Mouse (Mus musculus) stomach, embryonic 16.5 days (tissue): ENCODE results near the gene Iffo2. TPM values are rescaled to one million over a fixed set of nuclear protein-coding genes. Genes with fewer than 3 reads are reported as not detected.

Experiments used
- ATAC-seq: fragments of 200-750 bp; cut with Nextera tagmentation; 2 replicates; pipeline ENCODE4 v1.8.0; 2017; ENCODE audit warnings: moderate number of reproducible peaks, moderate TSS enrichment; ENCODE audit not compliant: insufficient read depth, low FRiP score
- H3K27ac ChIP-seq: fragments of 300-500 bp; sonication (generic); 2 replicates; pipeline ENCODE4 v1.5.1; 2014; ENCODE audit warnings: low read length
- H3K27me3 ChIP-seq: fragments of 300-500 bp; sonication (generic); 2 replicates; pipeline ENCODE4 v1.6.1; 2014; ENCODE audit warnings: low read length, control low read depth, mixed read lengths; ENCODE audit not compliant: control insufficient read depth, insufficient read depth
- H3K36me3 ChIP-seq: fragments of 300-500 bp; sonication (generic); 2 replicates; pipeline ENCODE4 v1.6.1; 2014; ENCODE audit warnings: low read length; ENCODE audit not compliant: control insufficient read depth, insufficient read depth
- H3K4me1 ChIP-seq: fragments of 300-500 bp; sonication (generic); 2 replicates; pipeline ENCODE4 v1.6.1; 2014; ENCODE audit warnings: low read length, control low read depth, mixed read lengths; ENCODE audit not compliant: control insufficient read depth, insufficient read depth
- H3K4me2 ChIP-seq: fragments of 300-500 bp; sonication (generic); 2 replicates; pipeline ENCODE4 v1.6.1; 2014; ENCODE audit warnings: low read depth, low read length, mixed read lengths
- H3K4me3 ChIP-seq: fragments of 300-500 bp; sonication (generic); replicated peaks from 2 replicates; pipeline ENCODE4 v1.5.1; 2014; ENCODE audit warnings: mild to moderate bottlenecking, low read length
- H3K9ac ChIP-seq: fragments of 300-500 bp; sonication (generic); 2 replicates; pipeline ENCODE4 v1.6.1; 2014; ENCODE audit warnings: low read length
- H3K9me3 ChIP-seq: fragments of 300-500 bp; sonication (generic); replicated peaks from 2 replicates; pipeline ENCODE4 v1.6.1; 2016; ENCODE audit warnings: low read length, control low read depth; ENCODE audit not compliant: control insufficient read depth
- WGBS: fragments of 180-500 bp; shearing (Covaris S2); extraction: QIAGEN DNeasy Blood & Tissue Kit; methylation state at CpG from one replicate; pipeline ENCODE4 v1.1.7; 2014; 5-methylcytosine and 5-hydroxymethylcytosine counted together
- polyA plus RNA-seq: library from polyadenylated mRNA; unstranded; fragments of >200 nt; fragmentation: Nextera tagmentation; extraction: Ambion mirVana; gene quantifications from 2 replicates; pipeline ENCODE4 v1.2.1, GENCODE M21; 2015

Gene Iffo2
- polyA plus RNA-seq, 1 experiment from 2014 or later, result 1.8 TPM

GRCm38 (mm10) chr4:139619765-139620164 lies 89.4 kb downstream of the Iffo2 start:
- H3K4me1 ChIP-seq, result peaks cover 15% of the 10 kb centered on the region
- H3K9ac ChIP-seq, result no peak overlapping the region
- H3K27ac ChIP-seq, result no peak overlapping the region
- WGBS, result 68% methylated on average over 6 of the region's 6 CpGs
- no peaks in the 10 kb centered on the region for H3K27me3 ChIP-seq
- H3K36me3 ChIP-seq, result peaks cover 1% of the 10 kb centered on the region
- H3K4me2 ChIP-seq, result no peak overlapping the region
- ATAC-seq, result no peak
- no peak overlapping the region for H3K4me3 ChIP-seq
- H3K9me3 ChIP-seq, result no peaks in the 10 kb centered on the region

- ATAC-seq, result peak; percentile 100
- Histone ChIP-seq H3K36me3 (no peaks in the 10 kb centered on the region), H3K9ac (peak within 1 kb of the TSS; percentile 85), H3K4me1 (peaks cover 16% of the 10 kb centered on the region), H3K4me3 (peak within 1 kb of the TSS; percentile 87), H3K4me2 (peak within 1 kb of the TSS; percentile 94), H3K27me3 (no peaks in the 10 kb centered on the region), H3K27ac (peak within 1 kb of the TSS; percentile 72), H3K9me3 (no peaks in the 10 kb centered on the region)
- WGBS, result under 1% methylated on average over 34 of the region's 38 CpGs
These were observed 92.3 kb downstream of the Iffo2 start, which contains the start of gene Aldh4a1 for GRCm38 (mm10) chr4:139622373-139623282. Gene Aldh4a1 (plus strand): TSS chr4:139622866.

- no peak overlapping the region for H3K27ac ChIP-seq
- WGBS, result 18% methylated on average over 21 of the region's 21 CpGs
- no peak for ATAC-seq
These were observed 93.2 kb downstream of the Iffo2 start for GRCm38 (mm10) chr4:139623434-139624115.

GRCm38 (mm10) chr4:139624116-139624489 lies 93.8 kb downstream of the Iffo2 start:
- peak overlapping the region; percentile 19; the same call in 1 of the 2 replicates for H3K9ac ChIP-seq
- peak overlapping the region; percentile 87; the same call in 1 of the 2 replicates for H3K4me3 ChIP-seq
- H3K36me3 ChIP-seq, result no peaks in the 10 kb centered on the region
- H3K9me3 ChIP-seq, result no peaks in the 10 kb centered on the region
- 40% methylated on average over 5 of the region's 5 CpGs for WGBS
- H3K4me2 ChIP-seq, result peak overlapping the region; percentile 94
- ATAC-seq, result no peak
- H3K27me3 ChIP-seq, result no peaks in the 10 kb centered on the region
- no peak overlapping the region for H3K27ac ChIP-seq
- H3K4me1 ChIP-seq, result peaks cover 16% of the 10 kb centered on the region

More at GRCm38 (mm10) chr4:139623434-139624115, 93.2 kb downstream of the Iffo2 start:
- no peaks in the 10 kb centered on the region for H3K36me3 ChIP-seq
- H3K4me2 ChIP-seq, result peak overlapping the region; percentile 94
- peak overlapping the region; percentile 87 for H3K4me3 ChIP-seq
- no peaks in the 10 kb centered on the region for H3K9me3 ChIP-seq
- H3K9ac ChIP-seq, result peak overlapping the region; percentile 85
- no peaks in the 10 kb centered on the region for H3K27me3 ChIP-seq
- peaks cover 16% of the 10 kb centered on the region for H3K4me1 ChIP-seq

GRCm38 (mm10) chr4:139624706-139625105 lies 94.4 kb downstream of the Iffo2 start:
- 55% methylated on average over 10 of the region's 10 CpGs for WGBS
- H3K27ac ChIP-seq, result no peak overlapping the region; the same call in 1 of the 2 replicates
- peak overlapping the region; percentile 94 for H3K4me2 ChIP-seq
- peaks cover 16% of the 10 kb centered on the region for H3K4me1 ChIP-seq
- ATAC-seq, result no peak
- no peaks in the 10 kb centered on the region for H3K36me3 ChIP-seq
- H3K27me3 ChIP-seq, result no peaks in the 10 kb centered on the region
- 0 out of 2 replicates have a peak overlapping the region, but pooled peaks have one; percentile 87 for H3K4me3 ChIP-seq
- peak overlapping the region; percentile 7; the same call in 1 of the 2 replicates for H3K9ac ChIP-seq
- H3K9me3 ChIP-seq, result no peaks in the 10 kb centered on the region

GRCm38 (mm10) chr4:139627361-139627760 lies 97.0 kb downstream of the Iffo2 start:
- Histone ChIP-seq H3K4me2 (no peak overlapping the region), H3K4me3 (no peak overlapping the region), H3K9me3 (no peaks in the 10 kb centered on the region), H3K9ac (no peak overlapping the region), H3K4me1 (peaks cover 20% of the 10 kb centered on the region), H3K27ac (no peak overlapping the region), H3K36me3 (no peaks in the 10 kb centered on the region), H3K27me3 (no peaks in the 10 kb centered on the region)
- WGBS, result 90% methylated on average over 11 of the region's 11 CpGs
- no peak for ATAC-seq

- no peak for ATAC-seq
- Histone ChIP-seq H3K27me3 (no peaks in the 10 kb centered on the region), H3K4me1 (peaks cover 4% of the 10 kb centered on the region; the same call in 1 of the 2 replicates), H3K9me3 (no peaks in the 10 kb centered on the region), H3K4me3 (no peak overlapping the region), H3K27ac (no peak overlapping the region), H3K36me3 (no peaks in the 10 kb centered on the region), H3K4me2 (no peak overlapping the region), H3K9ac (no peak overlapping the region)
- 66% methylated on average over 10 of the region's 10 CpGs for WGBS
These were observed 99.8 kb downstream of the Iffo2 start for GRCm38 (mm10) chr4:139630171-139630570.

GRCm38 (mm10) chr4:139631141-139631540 lies 100.8 kb downstream of the Iffo2 start:
- no peak overlapping the region for H3K27ac ChIP-seq
- ATAC-seq, result no peak
- no peaks in the 10 kb centered on the region for H3K9me3 ChIP-seq
- H3K4me3 ChIP-seq, result no peak overlapping the region
- H3K36me3 ChIP-seq, result no peaks in the 10 kb centered on the region
- no peak overlapping the region for H3K4me2 ChIP-seq
- no peak overlapping the region for H3K9ac ChIP-seq
- WGBS, result 64% methylated on average over 5 of the region's 5 CpGs
- peaks cover 4% of the 10 kb centered on the region; the same call in 1 of the 2 replicates for H3K4me1 ChIP-seq
- H3K27me3 ChIP-seq, result no peaks in the 10 kb centered on the region
